Mouse (Mus musculus) kidney, adult 2 months (tissue): ENCODE data around the gene Hoxb3. TPM values are rescaled to one million over a fixed set of nuclear protein-coding genes. Genes with fewer than 3 reads are reported as not detected.

Experiments
- DNase-seq: peaks from one replicate; pipeline ENCODE4 v3.0.0; 2021
- H3K27ac ChIP-seq: fragments of 200-500 bp; 2 replicates; pipeline ENCODE4 v1.5.1; 2012; ENCODE audit warnings: low read depth, low read length, control low read depth, inconsistent platforms; ENCODE audit not compliant: insufficient read depth
- H3K27me3 ChIP-seq: fragments of 200-500 bp; replicated peaks from 2 replicates; pipeline ENCODE4 v1.6.1; 2012; ENCODE audit warnings: mild to moderate bottlenecking, moderate library complexity, low read length, inconsistent platforms; ENCODE audit not compliant: control insufficient read depth, insufficient read depth
- H3K36me3 ChIP-seq: fragments of 200-500 bp; 2 replicates; pipeline ENCODE4 v1.6.1; 2012; ENCODE audit warnings: mild to moderate bottlenecking, moderate library complexity, low read length, inconsistent platforms; ENCODE audit not compliant: control insufficient read depth, insufficient read depth
- H3K4me1 ChIP-seq: fragments of 200-500 bp; 2 replicates; pipeline ENCODE4 v1.6.1; 2011; ENCODE audit warnings: low read length; ENCODE audit not compliant: control insufficient read depth, insufficient read depth
- H3K4me3 ChIP-seq: fragments of 200-500 bp; 2 replicates; pipeline ENCODE4 v1.5.1; 2011; ENCODE audit warnings: mild to moderate bottlenecking, low read depth, low read length, control low read depth; ENCODE audit not compliant: insufficient read depth
- CTCF ChIP-seq: fragments of 200-500 bp; conservative IDR thresholded peaks from 2 replicates; pipeline ENCODE4 v1.5.1; 2011; ENCODE audit warnings: low read depth, mild to moderate bottlenecking, control low read depth, low read length, moderate library complexity, mixed read lengths; ENCODE audit not compliant: insufficient read depth, insufficient read length
- POLR2A ChIP-seq: fragments of 200-500 bp; IDR thresholded peaks from one replicate; pipeline ENCODE4 v1.6.1; 2011; ENCODE audit warnings: low read depth, low read length, control low read depth
- WGBS: fragments of 180-500 bp; shearing (Covaris S2); methylation state at CpG from one replicate; pipeline ENCODE4 v1.1.7; 2018; 5-methylcytosine and 5-hydroxymethylcytosine counted together
- polyA plus RNA-seq: library from polyadenylated mRNA; depleted of rRNA; stranded (reverse); fragments of >200 nt; gene quantifications from 2 replicates; pipeline ENCODE4 v1.2.3, GENCODE M21; 2012; rRNA removed

Hoxb3 gene
- 10.1 and 14.1 TPM in 2 replicates for polyA plus RNA-seq

GRCm38 (mm10) chr11:96323154-96323553, at the start of gene Hoxb3:
Hoxb3 (plus strand) TSS chr11:96323326.
- TF ChIP-seq CTCF (no peak), POLR2A (no peak)
- Histone ChIP-seq H3K4me1 (0 out of 2 replicates have a peak, but pooled peaks cover 7% of the 10 kb centered on the region), H3K27me3 (no peaks in the 10 kb centered on the region), H3K4me3 (no peak within 1 kb of the TSS), H3K36me3 (peaks cover 1% of the 10 kb centered on the region; the same call in 1 of the 2 replicates), H3K27ac (peak within 1 kb of the TSS; percentile 69)
- no peak for DNase-seq
- WGBS = 69% methylated on average over 10 of the region's 10 CpGs

DNA sequence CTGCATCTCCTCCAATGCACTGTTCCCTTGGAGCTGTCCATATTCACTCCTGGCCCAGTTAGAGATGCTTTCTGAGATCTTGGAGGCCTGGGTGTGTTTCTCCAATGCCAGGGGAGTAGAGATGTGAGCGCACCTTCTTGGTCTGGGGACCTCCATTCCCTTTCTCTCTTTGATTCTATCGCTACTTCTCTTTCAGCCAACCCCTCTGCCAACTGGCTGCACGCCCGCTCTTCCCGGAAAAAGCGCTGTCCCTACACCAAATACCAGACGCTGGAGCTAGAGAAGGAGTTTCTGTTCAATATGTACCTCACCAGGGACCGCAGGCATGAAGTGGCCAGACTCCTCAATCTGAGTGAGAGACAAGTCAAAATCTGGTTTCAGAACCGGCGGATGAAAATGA, 48.7 kb upstream of the Hoxb3 start:
- H3K4me3 ChIP-seq = no peak overlapping the region
- TF ChIP-seq CTCF (no peak), POLR2A (no peak)
- 0 out of 2 replicates have a peak overlapping the region, but pooled peaks have one; percentile 40 for H3K27ac ChIP-seq
- DNase-seq = no peak
- H3K36me3 ChIP-seq = no peaks in the 10 kb centered on the region
- 54% methylated on average over 10 of the region's 10 CpGs for WGBS
- H3K27me3 ChIP-seq = no peaks in the 10 kb centered on the region
- H3K4me1 ChIP-seq = peaks cover 26% of the 10 kb centered on the region; the same call in 1 of the 2 replicates

DNA sequence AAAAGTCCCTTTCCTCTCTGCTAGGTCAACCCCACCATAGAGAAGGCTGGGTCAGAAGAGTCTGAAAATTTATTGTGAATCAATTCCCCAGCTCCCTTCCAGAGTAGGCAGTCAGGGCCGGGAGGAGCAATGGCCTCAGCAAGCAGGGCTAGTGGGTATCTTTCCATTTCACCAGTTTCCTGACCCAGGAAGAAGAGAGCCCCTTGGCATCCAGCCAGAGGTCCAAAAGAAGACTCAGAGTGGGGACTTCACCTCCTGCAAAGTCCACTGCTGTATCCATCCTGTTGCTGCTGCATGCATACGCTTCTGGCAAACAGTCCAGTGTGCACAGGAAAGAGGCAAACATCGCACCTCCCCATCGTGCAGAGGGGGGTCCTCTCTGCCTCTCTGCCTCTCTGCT, 47.2 kb upstream of the Hoxb3 start:
- 17% methylated on average over 4 of the region's 4 CpGs for WGBS
- TF ChIP-seq CTCF (no peak), POLR2A (no peak)
- Histone ChIP-seq H3K27ac (peak overlapping the region; percentile 42; the same call in 1 of the 2 replicates), H3K27me3 (no peaks in the 10 kb centered on the region), H3K4me3 (no peak overlapping the region), H3K4me1 (peaks cover 18% of the 10 kb centered on the region; the same call in 1 of the 2 replicates), H3K36me3 (no peaks in the 10 kb centered on the region)
- peak; percentile 67 for DNase-seq

GRCm38 (mm10) chr11:96277151-96278044, 45.7 kb upstream of the Hoxb3 start:
- Histone ChIP-seq H3K27ac (peak overlapping the region; percentile 72), H3K27me3 (no peaks in the 10 kb centered on the region), H3K4me3 (peak overlapping the region; percentile 39), H3K4me1 (peaks cover 17% of the 10 kb centered on the region; the same call in 1 of the 2 replicates), H3K36me3 (no peaks in the 10 kb centered on the region)
- DNase-seq = no peak
- WGBS = 24% methylated on average over 35 of the region's 35 CpGs
- TF ChIP-seq CTCF = no peak
- TF ChIP-seq POLR2A = no peak

DNA sequence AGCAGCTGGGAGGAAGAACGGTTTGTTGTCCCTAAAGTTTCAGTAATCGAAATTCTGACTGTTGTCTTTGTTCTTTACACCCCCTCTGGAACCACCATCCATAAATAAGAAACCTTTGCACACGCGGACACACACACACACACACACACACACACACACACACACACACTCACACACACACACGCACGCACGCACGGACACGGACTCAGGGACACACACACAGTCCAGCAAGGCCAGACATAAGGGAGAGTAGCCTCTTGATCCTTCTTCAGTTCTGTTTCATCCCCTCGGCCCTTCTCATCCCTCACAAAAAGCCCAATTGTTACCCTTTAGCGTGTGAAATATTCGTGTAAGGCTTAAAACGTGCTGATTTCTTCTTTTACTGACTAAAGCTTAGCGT, 44.8 kb upstream of the Hoxb3 start:
- 27% methylated on average over 14 of the region's 14 CpGs for WGBS
- Histone ChIP-seq H3K27me3 (no peaks in the 10 kb centered on the region), H3K27ac (peak overlapping the region; percentile 72), H3K36me3 (no peaks in the 10 kb centered on the region), H3K4me3 (peak overlapping the region; percentile 42), H3K4me1 (peaks cover 12% of the 10 kb centered on the region; the same call in 1 of the 2 replicates)
- TF ChIP-seq POLR2A (no peak), CTCF (no peak)
- DNase-seq = no peak

DNA sequence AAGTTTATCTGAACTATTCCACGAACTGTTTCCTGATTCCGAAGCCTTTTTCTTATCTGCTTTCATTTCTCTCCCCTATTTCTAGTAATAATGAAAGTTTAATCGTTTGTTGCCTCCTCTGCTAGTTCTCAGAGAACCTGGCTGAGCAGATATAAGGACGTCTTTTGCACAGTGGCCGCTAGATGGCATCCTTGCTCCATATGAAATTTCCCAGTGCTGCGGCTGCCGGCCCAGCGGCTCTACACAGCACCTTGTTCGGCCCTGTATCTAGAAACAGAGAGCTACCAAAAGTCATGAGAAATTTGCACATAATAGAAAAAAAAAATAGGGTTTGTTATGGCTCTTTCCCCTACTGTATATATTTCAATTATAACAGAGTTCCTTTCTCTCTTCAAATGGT, 44.4 kb upstream of the Hoxb3 start:
- under 1% methylated on average over 9 of the region's 9 CpGs for WGBS
- H3K36me3 ChIP-seq = no peaks in the 10 kb centered on the region
- H3K4me1 ChIP-seq = peaks cover 12% of the 10 kb centered on the region; the same call in 1 of the 2 replicates
- peak; percentile 96 for DNase-seq
- no peak overlapping the region for H3K4me3 ChIP-seq
- TF ChIP-seq POLR2A (no peak), CTCF (peak; percentile 86)
- H3K27me3 ChIP-seq = no peaks in the 10 kb centered on the region
- no peak overlapping the region for H3K27ac ChIP-seq
